Mouse (Mus musculus) E14TG2a.4 (cell line): ENCODE data around the gene B830017H08Rik.

Source experiments
- CTCF ChIP-seq: conservative IDR thresholded peaks from 2 replicates; pipeline ENCODE4 v1.5.1; 2014; ENCODE audit warnings: low read length
- NANOG ChIP-seq: IDR thresholded peaks from 2 replicates; pipeline ENCODE4 v1.6.1; 2014; ENCODE audit warnings: borderline replicate concordance, low read length, mixed read lengths

GRCm38 (mm10) chr16:17795643-17796042, 37.3 kb upstream of the B830017H08Rik start:
- no peak for TF ChIP-seq CTCF
- no peak for TF ChIP-seq NANOG
